Comparison of ENCODE assay signal across 9 mouse cellular contexts in genomic region chr11:80154501-80154900, GRCm38 (mm10). TPM values are rescaled to one million over a fixed set of nuclear protein-coding genes. Genes with fewer than 3 reads are reported as not detected.
DNase-seq lines count a peak whose midpoint lies in the region; ATAC-seq and TF ChIP-seq lines count a peak whose summit lies in the region.
"Had no signal": no experiment of that assay in that cellular context is flagged by ENCODE, and none has a peak within 500 bp of the region (broad histone marks: within the 10 kb centered on the region; RNA-seq: fewer than 3 reads in every experiment).

No protein-coding gene starts in this region.

- DNase-seq in liver, adult 2 months (ENCODE audit: extremely low read depth, low read depth, low spot score): no peak
- no peak for DNase-seq in liver
- DNase-seq in intestine, embryonic 14.5 days (ENCODE audit: low spot score): no peak
- DNase-seq in midbrain, postnatal 0 days (ENCODE audit: low spot score): no peak
- DNase-seq in right cerebral cortex, postnatal 4 days: no peak
- no peak for DNase-seq in frontal cortex, postnatal 14 days (ENCODE audit: low spot score in 2 of 2)
- no peak for DNase-seq in kidney, postnatal 14 days

- WGBS in liver, adult 2 months: 15% methylated on average over 25 of the region's 25 CpGs
- 31% methylated on average over 25 of the region's 25 CpGs for WGBS in embryonic facial prominence, embryonic 15.5 days
- 27% methylated on average over 25 of the region's 25 CpGs for WGBS in intestine, embryonic 14.5 days
- 26% methylated on average over 25 of the region's 25 CpGs for WGBS in midbrain, postnatal 0 days

- peak overlapping the region; percentile 83 for H3K4me2 ChIP-seq in embryonic facial prominence, embryonic 15.5 days (replicated peaks)
- peak overlapping the region; percentile 71 for H3K4me2 ChIP-seq in intestine, embryonic 14.5 days (ENCODE audit: low read length)
- peak overlapping the region; percentile 73 for H3K4me2 ChIP-seq in midbrain, postnatal 0 days (ENCODE audit: low read depth, low read length, poor library complexity, severe bottlenecking)

- no peak for TF ChIP-seq CTCF in liver, adult 2 months (IDR thresholded peaks at IDR 0.05; ENCODE audit: low read depth, low read length)
- TF ChIP-seq CTCF in midbrain, postnatal 0 days (IDR thresholded peaks at IDR 0.05): no peak

- H3K27ac ChIP-seq in liver, adult 2 months (replicated peaks; ENCODE audit: insufficient read depth, low read depth, low read length): peak overlapping the region; percentile 94
- no peak overlapping the region for H3K27ac ChIP-seq in embryonic facial prominence, embryonic 15.5 days (replicated peaks)
- no peak overlapping the region for H3K27ac ChIP-seq in intestine, embryonic 14.5 days (ENCODE audit: low read depth)
- H3K27ac ChIP-seq in midbrain, postnatal 0 days (ENCODE audit: low read depth, low read length): no peak overlapping the region

- peaks cover 24% of the 10 kb centered on the region for H3K4me1 ChIP-seq in liver, adult 2 months (ENCODE audit: control insufficient read depth, insufficient read depth, low read length)
- peaks cover 8% of the 10 kb centered on the region for H3K4me1 ChIP-seq in embryonic facial prominence, embryonic 15.5 days
- H3K4me1 ChIP-seq in intestine, embryonic 14.5 days (replicated peaks; ENCODE audit: control insufficient read depth, insufficient read depth, low read length): no peaks in the 10 kb centered on the region
- peaks cover 2% of the 10 kb centered on the region; the same call in 1 of the 2 replicates for H3K4me1 ChIP-seq in midbrain, postnatal 0 days (ENCODE audit: insufficient read depth, low read length)

- no peaks in the 10 kb centered on the region for H3K9me3 ChIP-seq in embryonic facial prominence, embryonic 15.5 days (replicated peaks)
- no peaks in the 10 kb centered on the region for H3K9me3 ChIP-seq in intestine, embryonic 14.5 days (ENCODE audit: control insufficient read depth, low read length)
- no peaks in the 10 kb centered on the region for H3K9me3 ChIP-seq in midbrain, postnatal 0 days (ENCODE audit: low read length)

- peak overlapping the region; percentile 93 for H3K4me3 ChIP-seq in liver, adult 2 months (ENCODE audit: insufficient read depth, low read depth, low read length)
- H3K4me3 ChIP-seq in embryonic facial prominence, embryonic 15.5 days (replicated peaks): peak overlapping the region; percentile 54
- H3K4me3 ChIP-seq in intestine, embryonic 14.5 days (ENCODE audit: low read depth, low read length): peak overlapping the region; percentile 48
- peak overlapping the region; percentile 46 for H3K4me3 ChIP-seq in midbrain, postnatal 0 days (ENCODE audit: low read depth, low read length)

- no peaks in the 10 kb centered on the region for H3K27me3 ChIP-seq in liver, adult 2 months (ENCODE audit: control insufficient read depth, insufficient read depth, low read length)
- peaks cover 55% of the 10 kb centered on the region for H3K27me3 ChIP-seq in embryonic facial prominence, embryonic 15.5 days
- peaks cover 29% of the 10 kb centered on the region for H3K27me3 ChIP-seq in intestine, embryonic 14.5 days (replicated peaks; ENCODE audit: control insufficient read depth, insufficient read depth, low read length)
- H3K27me3 ChIP-seq in midbrain, postnatal 0 days (ENCODE audit: insufficient read depth, low read length): peaks cover 23% of the 10 kb centered on the region

- no peak for TF ChIP-seq POLR2A in liver, adult 2 months (IDR thresholded peaks at IDR 0.05; ENCODE audit: extremely low read depth, insufficient read depth, low read length)

- H3K36me3 ChIP-seq in liver, adult 2 months (ENCODE audit: control insufficient read depth, insufficient read depth, low read length): peaks cover 11% of the 10 kb centered on the region; the same call in 1 of the 2 replicates
- H3K36me3 ChIP-seq in embryonic facial prominence, embryonic 15.5 days: no peaks in the 10 kb centered on the region
- no peaks in the 10 kb centered on the region for H3K36me3 ChIP-seq in intestine, embryonic 14.5 days (ENCODE audit: control insufficient read depth, insufficient read depth, low read length)
- no peaks in the 10 kb centered on the region for H3K36me3 ChIP-seq in midbrain, postnatal 0 days (ENCODE audit: insufficient read depth, low read length)

- H3K9ac ChIP-seq in liver, adult 2 months (ENCODE audit: low read depth, low read length): peak overlapping the region; percentile 98
- 0 out of 2 replicates have a peak overlapping the region, but pooled peaks have one; percentile 9 for H3K9ac ChIP-seq in embryonic facial prominence, embryonic 15.5 days
- peak overlapping the region; percentile 25; the same call in 1 of the 2 replicates for H3K9ac ChIP-seq in intestine, embryonic 14.5 days (ENCODE audit: low read length)
- H3K9ac ChIP-seq in midbrain, postnatal 0 days (replicated peaks; ENCODE audit: low read length, poor library complexity, severe bottlenecking): peak overlapping the region; percentile 55

- H3K79me2 ChIP-seq in liver, adult 2 months (ENCODE audit: control insufficient read depth, insufficient read depth, low read length): peaks cover 17% of the 10 kb centered on the region; the same call in 1 of the 2 replicates

- no peak for ATAC-seq in embryonic facial prominence, embryonic 15.5 days (ENCODE audit: insufficient number of reproducible peaks, low FRiP score, low TSS enrichment, low read depth)
- ATAC-seq in intestine, embryonic 14.5 days (replicated peaks; ENCODE audit: low FRiP score, low TSS enrichment, low read depth): no peak
- no peak for ATAC-seq in midbrain, postnatal 0 days (ENCODE audit: low FRiP score)

RNA-seq across cellular contexts. Expression of gene Adap2, which starts 0.6 kb away (rescaled TPM):
- total RNA-seq in liver, adult 2 months (2014; rRNA removed): 32.1 and 33.4 TPM in 2 replicates
- polyA plus RNA-seq in liver, adult 2 months (2012; rRNA removed): 23.6 and 27.3 TPM in 2 replicates
- 2.4 and 3.0 TPM in 2 replicates for polyA plus RNA-seq in embryonic facial prominence, embryonic 15.5 days (2015; fragmentation: Nextera tagmentation; extraction: Ambion mirVana)
- 1.9 and 2.3 TPM in 2 replicates for polyA plus RNA-seq in intestine, embryonic 14.5 days (2014; fragmentation: Nextera tagmentation; extraction: Ambion mirVana)
- 5.7 and 11.2 TPM in 2 replicates for total RNA-seq in midbrain, postnatal 0 days (2014; rRNA removed)
- 4.0 and 4.2 TPM in 2 replicates for polyA plus RNA-seq in midbrain, postnatal 0 days (2015; fragmentation: Nextera tagmentation; extraction: Ambion mirVana)
- total RNA-seq: granulocyte monocyte progenitor cell, adult 5-6 weeks had no signal

RNA-seq across cellular contexts. Expression of gene Tefm, which starts 12.5 kb away (rescaled TPM):
- total RNA-seq in liver, adult 2 months (2014; rRNA removed): 20.5 and 21.6 TPM in 2 replicates
- polyA plus RNA-seq in liver, adult 2 months (2012; rRNA removed): 5.0 and 5.3 TPM in 2 replicates
- polyA plus RNA-seq in embryonic facial prominence, embryonic 15.5 days (2015; fragmentation: Nextera tagmentation; extraction: Ambion mirVana): 24.2 and 26.0 TPM in 2 replicates
- polyA plus RNA-seq in intestine, embryonic 14.5 days (2014; fragmentation: Nextera tagmentation; extraction: Ambion mirVana): 29.3 and 31.7 TPM in 2 replicates
- 9.5 and 14.3 TPM in 2 replicates for total RNA-seq in midbrain, postnatal 0 days (2014; rRNA removed)
- polyA plus RNA-seq in midbrain, postnatal 0 days (2015; fragmentation: Nextera tagmentation; extraction: Ambion mirVana): 18.5 and 20.1 TPM in 2 replicates

RNA-seq across cellular contexts. Expression of gene Rnf135, which starts 29.1 kb away (rescaled TPM):
- 6.1 and 6.6 TPM in 2 replicates for total RNA-seq in liver, adult 2 months (2014; rRNA removed)
- 9.4 and 11.0 TPM in 2 replicates for polyA plus RNA-seq in liver, adult 2 months (2012; rRNA removed)
- polyA plus RNA-seq in embryonic facial prominence, embryonic 15.5 days (2015; fragmentation: Nextera tagmentation; extraction: Ambion mirVana): 9.5 and 10.8 TPM in 2 replicates
- 6.9 and 8.6 TPM in 2 replicates for polyA plus RNA-seq in intestine, embryonic 14.5 days (2014; fragmentation: Nextera tagmentation; extraction: Ambion mirVana)
- total RNA-seq in midbrain, postnatal 0 days (2014; rRNA removed): 3.0 and 3.7 TPM in 2 replicates
- 3.3 and 4.2 TPM in 2 replicates for polyA plus RNA-seq in midbrain, postnatal 0 days (2015; fragmentation: Nextera tagmentation; extraction: Ambion mirVana)

RNA-seq across cellular contexts. Expression of gene Rhot1, which starts 54.3 kb away (rescaled TPM):
- total RNA-seq in liver, adult 2 months (2014; rRNA removed): 32.1 and 37.1 TPM in 2 replicates
- 8.4 and 8.9 TPM in 2 replicates for polyA plus RNA-seq in liver, adult 2 months (2012; rRNA removed)
- polyA plus RNA-seq in embryonic facial prominence, embryonic 15.5 days (2015; fragmentation: Nextera tagmentation; extraction: Ambion mirVana): 52.0 and 56.5 TPM in 2 replicates
- 51.1 and 54.7 TPM in 2 replicates for polyA plus RNA-seq in intestine, embryonic 14.5 days (2014; fragmentation: Nextera tagmentation; extraction: Ambion mirVana)
- total RNA-seq in midbrain, postnatal 0 days (2014; rRNA removed): 69.5 and 74.9 TPM in 2 replicates
- 55.1 and 56.1 TPM in 2 replicates for polyA plus RNA-seq in midbrain, postnatal 0 days (2015; fragmentation: Nextera tagmentation; extraction: Ambion mirVana)

Comparison
In these comparisons a context has a peak if more than half of its experiments do, and no peak if none do; other contexts are left out.
1. H3K9ac ChIP-seq: peak in every context shown above with its lines; median percentile 98 in liver, adult 2 months; 55 in midbrain, postnatal 0 days; 25 in intestine, embryonic 14.5 days; 9 in embryonic facial prominence, embryonic 15.5 days.